ENCODE assay signal across 12 mouse cellular contexts in the genomic region with DNA sequence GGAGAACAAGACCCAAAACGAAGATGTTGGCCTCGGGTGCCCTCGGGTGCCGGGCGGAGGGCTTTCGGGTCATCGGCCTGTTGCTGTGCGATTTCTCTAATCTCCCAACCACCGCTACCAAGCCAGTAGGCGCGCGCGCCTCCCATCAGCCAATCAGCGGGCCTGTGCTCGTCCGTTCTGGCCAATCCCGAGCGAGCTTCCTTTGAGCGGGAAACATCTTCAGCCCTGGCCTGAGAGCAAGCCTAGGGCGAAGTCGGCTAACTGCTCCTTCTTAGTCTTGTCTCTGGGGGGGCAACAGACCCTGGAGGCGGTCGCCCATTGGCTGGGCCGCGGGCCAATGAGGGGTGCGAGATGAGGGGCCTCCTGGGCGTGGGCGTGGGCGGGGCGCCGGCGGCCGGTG. TPM values are rescaled to one million over a fixed set of nuclear protein-coding genes. Genes with fewer than 3 reads are reported as not detected.
A peak's percentile ranks its signal among the peaks of the same experiment; 100 is the strongest.
DNase-seq lines count a peak whose midpoint lies in the region; ATAC-seq and TF ChIP-seq lines count a peak whose summit lies in the region.
"Had no signal": no experiment of that assay in that cellular context is flagged by ENCODE, and none has a peak within 500 bp of the region (broad histone marks: within the 10 kb centered on the region; RNA-seq: fewer than 3 reads in every experiment).

No protein-coding gene starts in this region.

- H3K4me3 ChIP-seq in heart, postnatal 0 days (ENCODE audit: low read depth, low read length), result peak overlapping the region; percentile 28; the same call in 1 of the 2 replicates
- H3K4me3 ChIP-seq in midbrain, embryonic 10.5 days, result peak overlapping the region; percentile 25
- H3K4me3 ChIP-seq in midbrain, embryonic 14.5 days (replicated peaks; ENCODE audit: low read depth, low read length), result no peak overlapping the region
- peak overlapping the region; percentile 4; the same call in 1 of the 2 replicates for H3K4me3 ChIP-seq in hindbrain, embryonic 15.5 days
- H3K4me3 ChIP-seq: myocyte had no signal

- no peaks in the 10 kb centered on the region for H3K4me1 ChIP-seq in heart, postnatal 0 days (ENCODE audit: control insufficient read depth, insufficient read depth)
- H3K4me1 ChIP-seq in midbrain, embryonic 10.5 days, result peaks cover 9% of the 10 kb centered on the region
- no peaks in the 10 kb centered on the region for H3K4me1 ChIP-seq in midbrain, embryonic 14.5 days (ENCODE audit: control insufficient read depth, insufficient read depth, low read length)
- H3K4me1 ChIP-seq in hindbrain, embryonic 15.5 days (replicated peaks), result no peaks in the 10 kb centered on the region

- peak; percentile 51; the same call in 1 of the 2 replicates for ATAC-seq in heart, postnatal 0 days (ENCODE audit: insufficient read depth, low read depth)
- no peak for ATAC-seq in midbrain, embryonic 14.5 days (ENCODE audit: low FRiP score, low TSS enrichment)
- no peak for ATAC-seq in hindbrain, embryonic 15.5 days (ENCODE audit: low FRiP score, low read depth)
- no peak for ATAC-seq in inflammation-experienced regulatory T-cells, adult 6 months
- ATAC-seq: lung, postnatal 0 days had no signal

- H3K4me2 ChIP-seq in heart, postnatal 0 days (ENCODE audit: low read depth, low read length), result no peak overlapping the region
- no peak overlapping the region for H3K4me2 ChIP-seq in midbrain, embryonic 14.5 days (ENCODE audit: low read length)
- H3K4me2 ChIP-seq in hindbrain, embryonic 15.5 days, result peak overlapping the region; percentile 29

- TF ChIP-seq EP300 in heart, postnatal 0 days (IDR thresholded peaks at IDR 0.05; ENCODE audit: low read depth), result no peak

- no peak overlapping the region for H3K27ac ChIP-seq in heart, postnatal 0 days (ENCODE audit: low read depth)
- no peak overlapping the region for H3K27ac ChIP-seq in midbrain, embryonic 10.5 days (replicated peaks)
- no peak overlapping the region for H3K27ac ChIP-seq in midbrain, embryonic 14.5 days (replicated peaks; ENCODE audit: low read depth, low read length)
- H3K27ac ChIP-seq in hindbrain, embryonic 15.5 days (replicated peaks), result no peak overlapping the region

- no peak for DNase-seq in heart, postnatal 0 days (ENCODE audit: low spot score)
- DNase-seq in heart, adult 18-20 months, result no peak
- DNase-seq in midbrain, embryonic 10.5 days (ENCODE audit: low spot score), result no peak
- DNase-seq in midbrain, embryonic 14.5 days, result no peak
- peak; percentile 98 for DNase-seq in testis, postnatal 14 days (ENCODE audit: low spot score)
- DNase-seq: embryo, embryonic 11 days; kidney, adult 2 months had no signal

- no peak overlapping the region for H3K9ac ChIP-seq in heart, postnatal 0 days (replicated peaks; ENCODE audit: low read depth, low read length)
- no peak overlapping the region for H3K9ac ChIP-seq in midbrain, embryonic 14.5 days (replicated peaks; ENCODE audit: low read length)
- H3K9ac ChIP-seq in hindbrain, embryonic 15.5 days, result no peak overlapping the region

- no peak for TF ChIP-seq CTCF in heart, postnatal 0 days (IDR thresholded peaks at IDR 0.05; ENCODE audit: low read depth)

- 46% methylated on average over 33 of the region's 33 CpGs for WGBS in heart, postnatal 0 days
- WGBS in midbrain, embryonic 10.5 days, result 57% methylated on average over 33 of the region's 33 CpGs
- WGBS in midbrain, embryonic 14.5 days, result 63% methylated on average over 30 of the region's 33 CpGs
- WGBS in hindbrain, embryonic 15.5 days, result 51% methylated on average over 33 of the region's 33 CpGs

- no peaks in the 10 kb centered on the region for H3K36me3 ChIP-seq in heart, postnatal 0 days (replicated peaks; ENCODE audit: control insufficient read depth, insufficient read depth, low read length)
- no peaks in the 10 kb centered on the region for H3K36me3 ChIP-seq in midbrain, embryonic 10.5 days
- H3K36me3 ChIP-seq in midbrain, embryonic 14.5 days (ENCODE audit: control insufficient read depth, insufficient read depth, low read length), result no peaks in the 10 kb centered on the region
- H3K36me3 ChIP-seq in hindbrain, embryonic 15.5 days, result no peaks in the 10 kb centered on the region

- H3K9me3 ChIP-seq in heart, postnatal 0 days (replicated peaks; ENCODE audit: control insufficient read depth, low read length), result peaks cover 9% of the 10 kb centered on the region
- peaks cover 16% of the 10 kb centered on the region for H3K9me3 ChIP-seq in midbrain, embryonic 10.5 days (replicated peaks)
- peaks cover 4% of the 10 kb centered on the region; the same call in 1 of the 2 replicates for H3K9me3 ChIP-seq in midbrain, embryonic 14.5 days (ENCODE audit: control insufficient read depth, low read length)
- no peaks in the 10 kb centered on the region for H3K9me3 ChIP-seq in hindbrain, embryonic 15.5 days

- peaks cover 31% of the 10 kb centered on the region for H3K27me3 ChIP-seq in heart, postnatal 0 days (ENCODE audit: control insufficient read depth, insufficient read depth, low read length)
- H3K27me3 ChIP-seq in midbrain, embryonic 10.5 days (ENCODE audit: low read depth, poor library complexity, severe bottlenecking), result peaks cover 40% of the 10 kb centered on the region
- peaks cover 11% of the 10 kb centered on the region for H3K27me3 ChIP-seq in midbrain, embryonic 14.5 days (ENCODE audit: control insufficient read depth, insufficient read depth, low read length)
- peaks cover 22% of the 10 kb centered on the region for H3K27me3 ChIP-seq in hindbrain, embryonic 15.5 days

RNA-seq across cellular contexts. Expression of gene Meioc, which starts 1.6 kb away (rescaled TPM):
- total RNA-seq in heart, postnatal 0 days (2014; rRNA removed; ENCODE audit: low replicate concordance), result 0.04 TPM in 1 of 2 replicates, not detected in the other
- polyA plus RNA-seq in heart, postnatal 0 days (2015; fragmentation: Nextera tagmentation; extraction: Ambion mirVana), result 0.12 and 0.15 TPM in 2 replicates
- total RNA-seq in heart, adult 18-20 months (2021), result not detected
- 0.16 and 0.41 TPM in 2 replicates for polyA plus RNA-seq in midbrain, embryonic 10.5 days (2016; fragmentation: Nextera tagmentation; extraction: Ambion mirVana)
- polyA plus RNA-seq in midbrain, embryonic 14.5 days (2014; fragmentation: Nextera tagmentation; extraction: Ambion mirVana), result 0.12 TPM in 1 of 2 replicates, not detected in the other
- polyA plus RNA-seq in hindbrain, embryonic 15.5 days (2015; fragmentation: Nextera tagmentation; extraction: Ambion mirVana), result 0.09 and 0.16 TPM in 2 replicates
- under 1 TPM in 2 of 3 experiments, not detected in 1; 0.08 to 0.20 TPM for polyA plus RNA-seq in inflammation-experienced regulatory T-cells, adult 6 months (2017; shearing (Covaris generic))
- total RNA-seq: adrenal gland, adult 18-20 months had no signal
- polyA plus RNA-seq: kidney, adult 2 months had no signal

RNA-seq across cellular contexts. Expression of gene Ccdc43, which starts 32.4 kb away (rescaled TPM):
- 14.2 and 20.8 TPM in 2 replicates for total RNA-seq in heart, postnatal 0 days (2014; rRNA removed; ENCODE audit: low replicate concordance)
- polyA plus RNA-seq in heart, postnatal 0 days (2015; fragmentation: Nextera tagmentation; extraction: Ambion mirVana), result 25.5 and 28.8 TPM in 2 replicates
- total RNA-seq in heart, adult 18-20 months (2021), result 10 to 100 TPM; 20.4 to 29.6 TPM
- polyA plus RNA-seq in midbrain, embryonic 10.5 days (2016; fragmentation: Nextera tagmentation; extraction: Ambion mirVana), result 59.5 and 63.2 TPM in 2 replicates
- polyA plus RNA-seq in midbrain, embryonic 14.5 days (2014; fragmentation: Nextera tagmentation; extraction: Ambion mirVana), result 38.8 and 42.4 TPM in 2 replicates
- polyA plus RNA-seq in hindbrain, embryonic 15.5 days (2015; fragmentation: Nextera tagmentation; extraction: Ambion mirVana), result 34.2 and 35.5 TPM in 2 replicates
- 10 to 100 TPM; 29.0 to 41.4 (median 40.1) TPM for polyA plus RNA-seq in inflammation-experienced regulatory T-cells, adult 6 months (2017; shearing (Covaris generic))
